Mouse (Mus musculus) liver, embryonic 12.5 days (tissue): ENCODE results near the gene Gipr. TPM values are rescaled to one million over a fixed set of nuclear protein-coding genes. Genes with fewer than 3 reads are reported as not detected.

Source experiments
- ATAC-seq: fragments of 200-750 bp; cut with Nextera tagmentation; 2 replicates; pipeline ENCODE4 v1.8.0; 2017; ENCODE audit warnings: moderate number of reproducible peaks, mild to moderate bottlenecking, moderate library complexity
- H3K27ac ChIP-seq: fragments of 300-500 bp; sonication (generic); 2 replicates; pipeline ENCODE4 v1.5.1; 2016; ENCODE audit warnings: mild to moderate bottlenecking
- H3K27me3 ChIP-seq: fragments of 300-500 bp; sonication (generic); replicated peaks from 2 replicates; pipeline ENCODE4 v1.6.1; 2016; ENCODE audit warnings: mild to moderate bottlenecking, moderate library complexity
- H3K36me3 ChIP-seq: fragments of 300-500 bp; sonication (generic); 2 replicates; pipeline ENCODE4 v1.6.1; 2016; ENCODE audit warnings: mild to moderate bottlenecking, moderate library complexity
- H3K4me1 ChIP-seq: fragments of 300-500 bp; sonication (generic); 2 replicates; pipeline ENCODE4 v1.6.1; 2016
- H3K4me2 ChIP-seq: fragments of 300-500 bp; sonication (generic); 2 replicates; pipeline ENCODE4 v1.6.1; 2016; ENCODE audit warnings: mild to moderate bottlenecking, moderate library complexity
- H3K4me3 ChIP-seq: fragments of 300-500 bp; sonication (generic); 2 replicates; pipeline ENCODE4 v1.5.1; 2016; ENCODE audit warnings: mild to moderate bottlenecking, moderate library complexity
- H3K9ac ChIP-seq: fragments of 300-500 bp; sonication (generic); 2 replicates; pipeline ENCODE4 v1.6.1; 2016; ENCODE audit warnings: mild to moderate bottlenecking, moderate library complexity
- H3K9me3 ChIP-seq: fragments of 300-500 bp; sonication (generic); replicated peaks from 2 replicates; pipeline ENCODE4 v1.6.1; 2016; ENCODE audit warnings: mild to moderate bottlenecking, moderate library complexity
- WGBS: fragments of 180-500 bp; shearing (Covaris S2); methylation state at CpG from one replicate; pipeline ENCODE4 v1.1.7; 2016; ENCODE audit not compliant: insufficient replicate concordance; 5-methylcytosine and 5-hydroxymethylcytosine counted together
- polyA plus RNA-seq: library from polyadenylated mRNA; unstranded; fragments of >200 nt; fragmentation: Nextera tagmentation; extraction: Ambion mirVana; gene quantifications from 2 replicates; pipeline ENCODE4 v1.2.1, GENCODE M21; 2016

The Gipr gene
- polyA plus RNA-seq, 1 experiment from 2014 or later: 0.18 TPM

GRCm38 (mm10) chr7:19202065-19202850 is 36.3 kb upstream of the Gipr start:
- Histone ChIP-seq H3K27ac (no peak overlapping the region), H3K36me3 (peaks cover 30% of the 10 kb centered on the region), H3K9ac (no peak overlapping the region), H3K4me2 (0 out of 2 replicates have a peak overlapping the region, but pooled peaks have one; percentile 4), H3K9me3 (no peaks in the 10 kb centered on the region), H3K4me1 (peaks cover 11% of the 10 kb centered on the region), H3K4me3 (no peak overlapping the region), H3K27me3 (no peaks in the 10 kb centered on the region)
- ATAC-seq: peak; percentile 36
- WGBS: 58% methylated on average over 15 of the region's 15 CpGs

DNA sequence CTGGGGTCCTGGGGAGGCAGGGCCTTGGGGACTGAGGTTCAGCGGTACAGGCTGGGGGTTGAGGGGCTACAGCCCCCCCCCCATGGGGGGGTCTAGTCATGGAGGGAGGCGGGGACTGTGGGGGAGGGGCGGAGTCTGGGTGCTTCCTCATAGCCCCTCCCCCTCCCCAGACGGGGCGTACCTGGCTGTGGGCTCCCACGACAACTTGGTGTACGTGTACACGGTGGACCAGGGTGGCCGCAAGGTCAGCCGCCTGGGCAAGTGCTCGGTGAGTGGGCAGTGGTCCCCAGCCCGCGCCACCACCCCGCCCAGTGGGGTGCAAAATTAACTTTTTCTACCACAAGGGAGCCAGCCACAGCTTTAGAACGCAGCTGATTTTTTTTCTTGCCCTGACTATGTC is 35.7 kb upstream of the Gipr start:
- Histone ChIP-seq H3K27ac (no peak overlapping the region), H3K36me3 (peaks cover 32% of the 10 kb centered on the region), H3K4me2 (no peak overlapping the region), H3K9ac (no peak overlapping the region), H3K4me3 (no peak overlapping the region), H3K27me3 (no peaks in the 10 kb centered on the region), H3K9me3 (no peaks in the 10 kb centered on the region), H3K4me1 (peaks cover 11% of the 10 kb centered on the region)
- WGBS: 69% methylated on average over 15 of the region's 15 CpGs
- 0 out of 2 replicates have a peak, but pooled peaks have one; percentile 16 for ATAC-seq

- Histone ChIP-seq H3K4me1 (peaks cover 11% of the 10 kb centered on the region), H3K27ac (no peak overlapping the region), H3K4me2 (no peak overlapping the region), H3K9ac (no peak overlapping the region), H3K36me3 (peaks cover 32% of the 10 kb centered on the region), H3K27me3 (no peaks in the 10 kb centered on the region), H3K9me3 (peaks cover 4% of the 10 kb centered on the region; the same call in 1 of the 2 replicates), H3K4me3 (no peak overlapping the region)
- 20% methylated on average over 2 of the region's 2 CpGs for WGBS
- ATAC-seq: no peak
These were observed 32.1 kb upstream of the Gipr start for GRCm38 (mm10) chr7:19197985-19198384.

DNA sequence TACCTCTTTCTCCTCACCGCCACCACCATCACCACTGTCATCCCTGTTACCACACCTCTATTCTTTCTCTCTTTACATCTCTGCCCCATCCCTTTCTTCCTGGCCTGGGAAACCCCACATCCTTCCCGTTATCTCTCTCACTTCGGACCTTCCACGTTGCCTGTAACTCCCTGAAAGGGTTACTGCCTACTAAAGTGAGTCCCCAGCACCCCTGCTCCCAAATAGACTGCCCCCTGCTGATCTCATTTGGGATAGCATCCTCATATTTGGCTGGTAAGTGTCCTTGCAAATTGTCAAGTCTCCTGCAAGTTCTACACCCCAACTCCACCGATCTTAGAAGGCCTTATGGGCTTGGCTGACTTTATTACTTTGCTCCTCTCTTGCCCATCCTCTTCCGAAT is 30.7 kb upstream of the Gipr start:
- 50% methylated on average over 6 of the region's 6 CpGs for WGBS
- no peak overlapping the region for H3K4me2 ChIP-seq
- H3K36me3 ChIP-seq: peaks cover 39% of the 10 kb centered on the region
- peaks cover 3% of the 10 kb centered on the region for H3K4me1 ChIP-seq
- no peak overlapping the region for H3K9ac ChIP-seq
- no peaks in the 10 kb centered on the region for H3K27me3 ChIP-seq
- H3K4me3 ChIP-seq: no peak overlapping the region
- peaks cover 4% of the 10 kb centered on the region; the same call in 1 of the 2 replicates for H3K9me3 ChIP-seq
- ATAC-seq: no peak
- H3K27ac ChIP-seq: no peak overlapping the region

GRCm38 (mm10) chr7:19194676-19195075 is 28.7 kb upstream of the Gipr start:
- H3K36me3 ChIP-seq: peaks cover 46% of the 10 kb centered on the region
- H3K4me1 ChIP-seq: 0 out of 2 replicates have a peak, but pooled peaks cover 3% of the 10 kb centered on the region
- H3K9ac ChIP-seq: no peak overlapping the region
- ATAC-seq: no peak
- no peak overlapping the region for H3K4me3 ChIP-seq
- H3K27me3 ChIP-seq: no peaks in the 10 kb centered on the region
- no peak overlapping the region for H3K4me2 ChIP-seq
- H3K9me3 ChIP-seq: peaks cover 4% of the 10 kb centered on the region; the same call in 1 of the 2 replicates
- H3K27ac ChIP-seq: no peak overlapping the region
- 79% methylated on average over 4 of the region's 4 CpGs for WGBS

DNA sequence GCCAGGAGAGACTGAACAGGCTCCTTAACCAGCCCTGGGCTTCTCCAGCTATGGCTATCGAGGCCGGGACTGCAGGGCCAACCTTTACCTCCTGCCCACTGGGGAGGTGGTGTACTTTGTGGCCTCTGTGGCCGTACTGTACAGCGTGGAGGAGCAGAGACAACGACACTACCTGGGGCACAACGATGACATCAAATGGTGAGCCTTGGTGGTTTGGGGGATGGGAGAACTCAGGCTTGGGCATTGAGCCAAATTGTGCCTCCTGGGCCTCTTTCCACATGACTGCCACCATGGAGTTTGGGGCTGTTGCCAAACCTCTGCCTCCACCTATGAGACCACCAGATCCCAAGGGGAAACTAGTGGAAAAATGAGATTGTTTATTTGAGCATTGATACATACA is 18.8 kb upstream of the Gipr start:
- no peak overlapping the region for H3K27ac ChIP-seq
- no peak for ATAC-seq
- H3K4me1 ChIP-seq: peaks cover 33% of the 10 kb centered on the region
- peaks cover 9% of the 10 kb centered on the region; the same call in 1 of the 2 replicates for H3K27me3 ChIP-seq
- H3K4me2 ChIP-seq: no peak overlapping the region
- 81% methylated on average over 6 of the region's 6 CpGs for WGBS
- no peaks in the 10 kb centered on the region for H3K9me3 ChIP-seq
- H3K36me3 ChIP-seq: peaks cover 10% of the 10 kb centered on the region
- no peak overlapping the region for H3K4me3 ChIP-seq
- H3K9ac ChIP-seq: no peak overlapping the region; the same call in 1 of the 2 replicates

- H3K4me3 ChIP-seq: no peak overlapping the region
- H3K9me3 ChIP-seq: no peaks in the 10 kb centered on the region
- H3K27me3 ChIP-seq: peaks cover 14% of the 10 kb centered on the region
- H3K9ac ChIP-seq: no peak overlapping the region
- no peak for ATAC-seq
- H3K4me2 ChIP-seq: no peak overlapping the region
- peaks cover 38% of the 10 kb centered on the region for H3K4me1 ChIP-seq
- H3K36me3 ChIP-seq: peaks cover 10% of the 10 kb centered on the region
- WGBS: 75% methylated on average over 2 of the region's 2 CpGs
- no peak overlapping the region for H3K27ac ChIP-seq
These were observed 18.3 kb upstream of the Gipr start for GRCm38 (mm10) chr7:19184250-19184649.

DNA sequence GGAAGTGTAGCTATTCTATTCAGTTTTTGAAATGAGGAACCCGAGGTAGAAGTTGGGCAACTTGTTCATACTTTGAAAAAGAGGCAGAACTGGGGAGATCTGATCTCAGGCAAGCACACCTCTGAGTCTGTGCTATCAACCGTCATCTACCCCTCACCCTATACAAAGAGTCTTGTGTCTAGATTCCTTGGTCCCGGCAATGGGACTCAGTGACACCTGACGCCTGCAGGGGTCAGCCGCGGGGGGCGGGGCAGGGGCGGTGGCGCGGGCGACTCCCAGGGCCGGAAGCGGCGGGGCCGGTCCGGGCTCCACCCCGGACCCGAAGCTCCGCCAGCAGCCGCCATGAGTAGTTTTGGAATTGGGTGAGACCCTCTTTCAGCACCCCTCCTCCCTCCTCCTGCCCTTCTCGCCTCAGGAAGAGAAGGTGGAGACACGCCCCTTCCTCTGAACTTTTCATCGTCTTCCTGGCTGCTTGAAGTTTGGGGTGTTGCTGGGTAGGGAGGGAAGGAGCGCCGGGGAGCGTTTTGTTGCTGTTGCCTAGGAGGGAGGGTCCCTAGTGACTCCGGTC is 15.0 kb upstream of the Gipr start:
- H3K9ac ChIP-seq: peak overlapping the region; percentile 71
- H3K36me3 ChIP-seq: peaks cover 6% of the 10 kb centered on the region
- H3K27ac ChIP-seq: no peak overlapping the region
- H3K27me3 ChIP-seq: peaks cover 47% of the 10 kb centered on the region
- H3K4me3 ChIP-seq: peak overlapping the region; percentile 67
- peak; percentile 33; the same call in 1 of the 2 replicates for ATAC-seq
- WGBS: under 1% methylated on average over 27 of the region's 27 CpGs
- H3K9me3 ChIP-seq: no peaks in the 10 kb centered on the region
- H3K4me2 ChIP-seq: peak overlapping the region; percentile 87
- H3K4me1 ChIP-seq: peaks cover 66% of the 10 kb centered on the region

DNA sequence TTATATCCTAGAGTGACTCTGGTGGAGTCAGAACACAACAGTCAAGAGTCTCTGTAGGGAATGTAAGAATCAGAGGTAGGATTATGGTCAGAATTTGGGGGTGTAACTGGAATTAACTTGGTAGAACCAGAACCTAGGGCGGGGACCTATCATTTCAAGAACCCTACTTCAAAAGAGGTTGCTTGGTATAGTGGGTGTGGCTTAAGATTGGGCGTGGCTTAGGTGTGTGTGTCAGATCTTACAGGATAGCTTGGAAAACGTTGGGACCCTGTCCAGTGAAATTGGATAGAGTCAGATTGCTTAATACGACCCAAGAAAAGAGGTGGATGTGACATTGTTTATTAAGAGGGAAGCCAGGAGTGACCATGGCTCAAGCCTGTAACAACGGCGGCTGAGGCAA is 14.0 kb upstream of the Gipr start:
- Histone ChIP-seq H3K9ac (no peak overlapping the region), H3K4me1 (peaks cover 69% of the 10 kb centered on the region), H3K27me3 (peaks cover 55% of the 10 kb centered on the region), H3K36me3 (no peaks in the 10 kb centered on the region), H3K4me2 (peak overlapping the region; percentile 61), H3K9me3 (no peaks in the 10 kb centered on the region), H3K27ac (no peak overlapping the region), H3K4me3 (peak overlapping the region; percentile 24; the same call in 1 of the 2 replicates)
- WGBS: 39% methylated on average over 6 of the region's 6 CpGs
- no peak for ATAC-seq

DNA sequence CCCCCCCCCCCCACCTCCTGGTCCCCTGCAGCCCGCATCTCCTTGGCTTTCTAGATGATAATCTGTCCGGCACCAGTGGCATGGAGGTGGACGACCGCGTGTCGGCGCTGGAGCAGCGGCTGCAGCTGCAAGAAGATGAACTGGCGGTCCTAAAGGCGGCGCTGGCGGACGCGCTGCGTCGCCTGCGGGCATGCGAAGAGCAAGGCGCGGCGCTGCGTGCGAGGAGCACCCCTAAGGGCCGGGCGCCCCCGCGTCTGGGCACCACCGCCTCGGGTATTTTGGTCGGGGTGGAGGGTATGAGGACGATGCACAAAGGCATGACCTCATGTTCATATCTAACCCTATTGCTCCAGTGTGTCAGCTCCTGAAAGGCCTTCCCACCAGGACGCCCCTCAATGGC is 13.2 kb upstream of the Gipr start:
- Histone ChIP-seq H3K9ac (no peak overlapping the region), H3K4me1 (peaks cover 65% of the 10 kb centered on the region), H3K27ac (no peak overlapping the region), H3K4me3 (peak overlapping the region; percentile 24), H3K9me3 (no peaks in the 10 kb centered on the region), H3K4me2 (peak overlapping the region; percentile 61), H3K27me3 (peaks cover 62% of the 10 kb centered on the region), H3K36me3 (no peaks in the 10 kb centered on the region)
- under 1% methylated on average over 30 of the region's 32 CpGs for WGBS
- ATAC-seq: no peak

DNA sequence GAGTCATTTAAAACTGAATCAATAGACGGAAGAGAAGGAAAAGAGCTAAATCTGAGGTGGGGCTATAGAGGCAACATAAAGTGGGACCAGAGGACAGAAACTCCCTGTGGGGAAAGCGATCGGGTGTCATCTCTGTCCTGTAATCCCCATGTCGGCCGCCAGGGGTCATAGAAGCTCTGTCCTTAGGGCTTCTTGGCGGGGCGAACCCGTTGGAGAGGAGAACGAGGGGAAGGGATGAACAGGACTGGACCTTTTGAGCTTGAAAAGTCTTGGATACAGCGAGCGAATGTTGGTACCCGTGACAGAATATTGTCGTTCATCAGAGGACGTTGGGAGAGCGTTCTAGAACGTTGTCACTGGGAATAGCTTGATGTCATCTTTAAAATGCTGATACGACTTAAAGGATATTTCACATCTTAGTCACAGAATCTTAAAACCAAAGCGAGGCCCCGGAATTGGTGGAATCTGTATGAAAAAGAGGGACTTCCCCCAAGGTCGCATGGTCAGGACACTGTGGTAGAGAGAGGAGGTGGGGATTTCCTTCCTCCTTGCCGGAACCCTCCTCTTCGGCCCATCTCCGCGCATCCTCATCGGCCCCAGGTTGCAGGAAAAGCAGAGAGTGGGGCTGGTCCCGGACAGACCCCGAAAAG is 12.6 kb upstream of the Gipr start:
- H3K27me3 ChIP-seq: peaks cover 68% of the 10 kb centered on the region
- H3K4me3 ChIP-seq: peak overlapping the region; percentile 24; the same call in 1 of the 2 replicates
- ATAC-seq: no peak
- WGBS: 4% methylated on average over 25 of the region's 27 CpGs
- peaks cover 65% of the 10 kb centered on the region for H3K4me1 ChIP-seq
- H3K36me3 ChIP-seq: no peaks in the 10 kb centered on the region
- H3K4me2 ChIP-seq: peak overlapping the region; percentile 61
- H3K9me3 ChIP-seq: no peaks in the 10 kb centered on the region
- H3K27ac ChIP-seq: no peak overlapping the region
- H3K9ac ChIP-seq: no peak overlapping the region

GRCm38 (mm10) chr7:19178035-19178434 is 12.1 kb upstream of the Gipr start:
- H3K9me3 ChIP-seq: no peaks in the 10 kb centered on the region
- H3K4me3 ChIP-seq: 0 out of 2 replicates have a peak overlapping the region, but pooled peaks have one; percentile 2
- peaks cover 73% of the 10 kb centered on the region for H3K27me3 ChIP-seq
- H3K36me3 ChIP-seq: no peaks in the 10 kb centered on the region
- ATAC-seq: no peak
- no peak overlapping the region for H3K27ac ChIP-seq
- H3K4me1 ChIP-seq: peaks cover 65% of the 10 kb centered on the region
- peak overlapping the region; percentile 25; the same call in 1 of the 2 replicates for H3K4me2 ChIP-seq
- WGBS: 12% methylated on average over 18 of the region's 18 CpGs
- no peak overlapping the region for H3K9ac ChIP-seq
